Mouse (Mus musculus): Measurements from ENCODE around the gene Fkbpl.
A peak's percentile ranks its signal among the peaks of the same experiment; 100 is the strongest.

Fkbpl gene

DNA sequence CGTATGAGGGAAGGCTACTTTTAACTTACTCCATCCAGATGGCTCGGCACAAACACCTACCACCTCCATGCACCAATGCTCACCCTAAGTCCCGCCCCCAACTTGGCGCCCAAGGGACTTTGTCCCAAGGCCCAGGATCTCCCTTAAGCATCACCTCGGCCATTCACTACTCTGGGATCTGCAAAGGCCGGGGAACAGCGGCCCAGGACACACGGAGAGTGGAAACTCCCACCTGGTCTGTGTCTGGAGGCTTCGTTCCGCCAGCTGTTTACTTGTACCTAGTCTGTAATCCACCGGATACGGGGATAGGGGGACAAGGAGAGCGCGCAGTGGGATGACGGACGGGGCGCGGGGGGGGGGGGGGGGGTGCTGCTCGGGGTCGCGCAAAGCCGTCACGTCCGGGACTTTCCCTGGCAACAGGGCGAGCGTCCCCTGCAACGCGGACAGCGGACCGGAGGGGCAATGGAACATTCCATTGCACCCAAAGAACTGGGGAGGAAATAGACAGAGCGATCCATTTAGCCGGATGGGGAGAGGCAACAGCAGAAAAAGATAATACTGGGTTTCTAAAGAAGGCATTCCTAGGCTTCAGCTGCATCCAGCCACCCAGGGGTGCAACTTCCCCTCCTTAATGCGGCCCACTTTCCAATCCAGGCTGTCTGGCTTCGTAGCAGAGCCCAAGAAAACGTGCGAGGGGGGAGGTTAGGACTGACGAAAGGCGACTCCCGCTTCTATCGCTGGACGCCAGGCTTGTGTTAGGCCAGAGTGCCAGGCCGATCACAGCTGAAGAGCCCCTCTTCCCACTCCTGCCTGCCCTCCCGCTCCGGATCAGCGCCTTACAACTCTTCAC is 17.2 kb upstream of the Fkbpl start:
- DNase-seq (ENCODE audit: low spot score in 2 of 2): peak; percentile 68 to 75

DNA sequence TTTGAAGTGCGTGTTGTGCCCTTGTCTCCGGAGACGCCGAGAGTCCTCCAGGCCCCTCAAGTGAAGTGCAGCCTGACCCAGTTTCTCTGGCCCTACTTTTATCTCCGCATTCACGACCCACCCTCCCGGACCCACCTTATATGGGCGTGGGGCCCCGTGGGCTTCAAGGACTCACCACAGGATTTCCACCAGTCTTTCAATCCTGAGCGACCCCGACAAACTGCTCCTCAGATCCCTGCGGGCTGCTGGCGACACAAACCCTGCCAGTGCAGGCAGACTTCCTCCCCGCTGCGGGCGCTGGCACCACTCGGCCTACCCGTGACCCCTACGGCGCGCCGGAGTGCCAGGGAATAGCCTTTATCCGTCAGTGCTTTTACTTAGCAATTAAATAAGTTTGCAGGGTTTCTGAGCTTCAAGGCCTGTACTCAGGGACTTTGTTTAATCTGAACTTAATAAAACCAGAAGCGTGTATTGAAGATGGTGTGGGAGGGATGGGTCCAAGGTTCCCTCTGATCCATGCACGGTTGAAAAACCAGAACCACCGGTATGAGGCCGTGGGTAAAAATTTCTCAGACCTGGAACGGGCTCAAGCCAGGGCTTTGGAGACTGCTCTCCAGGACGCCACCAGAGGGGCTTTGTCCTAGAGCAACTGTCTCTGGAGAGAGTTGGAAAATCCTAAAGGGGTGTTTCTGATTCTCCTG is 16.5 kb upstream of the Fkbpl start, which contains the start of gene Ppt2:
Gene Ppt2, minus strand, starts transcription at position 568 of the 701 bp plus-strand sequence.
- DNase-seq (ENCODE audit: low spot score in 2 of 2): peak in 1 of 2 experiments; percentile 75

DNA sequence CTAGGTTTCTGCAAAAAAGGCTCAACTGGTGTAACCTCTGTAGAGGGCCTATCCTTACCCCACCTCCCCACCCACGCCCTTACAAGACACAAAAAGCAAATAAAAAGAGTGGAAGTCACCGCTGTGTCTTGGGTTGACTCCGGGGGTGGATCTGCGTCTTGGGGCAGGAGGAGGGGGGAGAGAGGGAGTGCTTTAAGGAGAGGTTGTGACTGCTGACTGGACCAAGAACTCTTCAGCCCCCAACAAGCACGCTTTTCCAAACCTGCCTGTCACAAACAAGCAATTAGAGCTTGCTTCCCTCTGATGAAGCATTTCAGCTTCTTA is 16.0 kb upstream of the Fkbpl start:
- DNase-seq (ENCODE audit: low spot score in 2 of 2): no peak

DNA sequence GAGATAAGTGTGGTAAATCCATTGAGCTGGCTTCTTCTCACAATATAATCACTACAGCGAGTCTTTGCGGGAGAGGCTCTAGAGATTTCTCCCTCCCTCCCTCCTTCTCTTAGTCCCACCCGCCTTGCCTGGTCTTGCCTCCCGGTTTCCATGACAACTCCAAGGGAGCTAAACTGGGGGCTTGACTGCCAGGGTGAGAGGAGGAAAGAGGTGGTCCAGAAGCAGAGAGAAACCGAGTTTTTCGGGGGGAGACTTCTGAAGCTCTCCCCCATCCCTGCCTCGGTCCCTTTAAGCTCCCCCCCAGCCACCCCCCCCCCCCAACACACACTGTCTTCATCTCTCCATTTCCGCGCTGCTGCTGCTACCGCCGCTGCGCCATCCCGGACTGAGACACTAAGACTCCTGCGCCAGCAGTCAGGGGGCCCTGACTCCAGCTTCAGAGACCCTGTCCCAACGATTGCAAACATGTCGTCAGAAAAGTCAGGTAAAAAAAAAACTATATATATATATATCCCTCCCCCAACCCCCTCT is 15.3 kb upstream of the Fkbpl start, which contains the start of gene Prrt1:
Gene Prrt1, plus strand, starts transcription at position 313 of the 531 bp plus-strand sequence.
- DNase-seq (ENCODE audit: low spot score in 2 of 2): no peak

DNA sequence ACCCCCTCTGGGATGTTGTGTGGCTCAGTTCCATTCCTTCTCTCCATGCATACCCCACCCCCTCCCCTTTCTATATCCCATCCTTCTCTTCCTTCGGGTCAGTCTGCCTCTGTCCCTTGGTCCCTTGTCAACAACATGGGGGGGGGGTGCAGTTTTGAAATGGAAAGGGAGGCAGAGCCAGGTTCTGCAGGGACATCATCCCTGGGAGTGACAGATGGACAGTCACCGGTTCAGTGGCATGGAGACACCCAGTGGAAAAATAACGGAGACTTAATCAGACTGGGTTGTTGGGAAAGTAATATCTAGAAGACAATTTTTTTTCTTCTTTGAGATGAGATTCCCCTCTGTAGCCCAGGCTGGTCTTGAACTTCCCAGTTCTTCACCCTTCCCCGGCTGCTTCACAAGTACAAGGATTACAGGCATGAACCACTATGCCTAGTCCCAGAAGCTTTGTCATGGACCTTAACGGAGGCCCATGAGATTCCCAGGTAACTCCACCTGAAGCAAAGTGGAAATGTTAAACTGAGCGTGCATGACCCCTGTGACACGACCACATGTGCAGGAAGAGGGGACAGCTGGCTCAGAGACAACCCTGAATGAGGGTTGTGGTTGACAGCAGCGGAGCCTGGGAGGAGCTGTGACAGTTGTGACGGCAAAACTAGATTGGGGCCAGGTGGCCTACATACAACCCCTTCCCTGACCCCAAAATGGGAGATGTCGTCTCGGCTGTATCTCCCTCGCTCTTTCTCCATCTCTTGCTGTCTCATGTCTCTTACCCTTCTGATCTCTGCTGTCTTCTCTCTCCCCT is 14.6 kb upstream of the Fkbpl start:
- DNase-seq (ENCODE audit: low spot score in 2 of 2): no peak

DNA sequence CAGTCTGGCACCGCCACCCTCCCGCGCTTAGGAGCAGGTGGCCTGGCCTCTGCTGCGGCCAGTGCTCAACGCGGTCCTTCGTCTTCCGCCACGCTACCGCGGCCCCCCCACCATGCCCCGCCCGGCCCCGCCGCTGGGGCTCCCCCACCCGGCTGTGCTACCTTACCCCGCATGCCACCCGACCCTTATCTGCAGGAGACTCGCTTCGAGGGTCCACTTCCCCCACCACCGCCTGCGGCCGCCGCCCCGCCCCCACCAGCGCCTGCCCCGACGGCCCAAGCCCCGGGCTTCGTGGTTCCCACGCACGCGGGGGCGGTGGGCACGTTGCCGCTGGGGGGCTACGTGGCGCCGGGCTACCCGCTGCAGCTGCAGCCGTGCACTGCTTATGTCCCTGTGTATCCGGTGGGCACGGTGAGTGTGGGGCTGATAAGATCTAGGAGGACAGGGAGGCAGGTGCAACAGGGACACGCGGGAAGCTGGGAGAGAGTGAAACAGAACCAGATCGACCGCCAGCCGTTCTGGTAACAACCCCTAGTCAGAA is 13.7 kb upstream of the Fkbpl start:
- DNase-seq (ENCODE audit: low spot score in 2 of 2): no peak

DNA sequence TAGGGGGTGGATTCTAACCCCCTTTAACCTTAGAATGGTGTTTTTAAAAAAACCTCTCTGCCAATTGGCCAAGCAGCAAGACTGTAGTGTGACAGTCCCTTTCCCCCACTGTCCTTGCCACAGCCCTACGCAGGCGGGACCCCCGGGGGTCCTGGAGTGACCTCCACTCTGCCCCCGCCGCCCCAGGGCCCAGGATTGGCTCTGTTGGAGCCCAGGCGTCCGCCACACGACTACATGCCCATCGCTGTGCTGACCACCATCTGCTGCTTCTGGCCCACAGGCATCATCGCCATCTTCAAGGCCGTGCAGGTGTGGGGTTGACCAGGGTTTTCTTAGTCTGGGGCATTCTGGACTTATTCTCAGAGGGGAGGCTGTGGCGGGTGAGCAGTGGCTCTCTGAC is 12.9 kb upstream of the Fkbpl start:
- no peak for DNase-seq (ENCODE audit: low spot score in 2 of 2)

DNA sequence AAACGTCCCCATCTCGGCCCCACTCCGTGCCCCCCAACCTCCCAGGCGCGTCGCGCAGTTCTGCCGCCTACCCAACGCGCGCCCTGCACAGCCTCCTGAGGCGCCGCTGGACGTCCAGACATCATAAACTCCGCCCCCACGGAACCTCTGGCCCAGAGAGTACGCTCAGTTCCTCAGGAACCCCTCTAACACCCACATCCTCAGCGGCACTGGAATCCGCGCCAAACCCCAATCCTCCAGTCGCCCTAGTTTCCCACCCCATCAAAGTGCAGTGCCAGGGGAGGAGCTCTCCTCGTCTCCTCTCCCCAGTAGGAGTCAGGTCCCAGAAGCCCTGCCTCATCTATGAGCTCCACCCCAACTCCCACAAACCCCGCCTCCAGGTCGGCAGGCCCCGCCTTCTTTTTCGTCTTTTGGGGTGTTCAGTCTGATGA is 12.3 kb upstream of the Fkbpl start:
- DNase-seq (ENCODE audit: low spot score in 2 of 2): peak in 1 of 2 experiments; percentile 76

DNA sequence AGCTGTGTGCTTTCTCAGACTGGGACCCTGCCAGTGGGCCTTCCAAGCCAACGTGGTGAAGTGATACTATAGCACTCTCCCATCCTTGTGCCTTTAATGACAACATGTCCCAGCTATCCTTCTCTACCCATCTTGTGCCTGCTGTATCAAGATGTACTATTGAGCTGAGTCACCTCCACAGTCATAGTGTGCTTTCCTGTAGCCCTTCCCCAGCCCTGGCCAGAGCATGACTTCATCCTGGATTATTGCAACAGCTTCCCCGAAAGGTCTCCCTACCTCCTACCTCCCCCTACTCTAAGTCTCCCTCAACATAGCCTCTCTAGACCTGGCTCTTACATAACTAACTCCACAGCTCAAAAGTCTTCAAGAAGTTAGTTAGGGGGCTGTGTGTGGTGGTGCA is 8.9 kb upstream of the Fkbpl start:
- no peak for DNase-seq (ENCODE audit: low spot score in 2 of 2)

DNA sequence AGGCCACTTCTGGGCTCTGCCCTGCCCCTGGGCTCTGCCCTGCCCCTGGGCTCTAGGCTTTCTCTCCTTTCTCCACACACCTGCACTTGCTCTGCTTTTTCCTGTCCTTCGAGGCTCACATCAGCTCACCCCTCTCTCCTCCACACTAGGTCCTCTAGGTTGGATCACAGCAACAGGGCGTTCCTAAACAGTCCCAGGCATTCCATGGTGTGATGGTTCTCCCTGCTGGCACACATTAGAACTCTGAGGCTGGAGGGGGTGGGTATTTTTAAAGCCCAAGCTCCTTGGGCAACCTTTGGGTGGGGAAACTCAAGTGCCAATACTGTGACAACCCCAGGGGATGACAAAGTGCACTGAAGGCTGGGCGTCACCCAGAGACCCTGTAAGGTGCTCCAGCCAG is 7.1 kb upstream of the Fkbpl start:
- DNase-seq (ENCODE audit: low spot score in 2 of 2): no peak

DNA sequence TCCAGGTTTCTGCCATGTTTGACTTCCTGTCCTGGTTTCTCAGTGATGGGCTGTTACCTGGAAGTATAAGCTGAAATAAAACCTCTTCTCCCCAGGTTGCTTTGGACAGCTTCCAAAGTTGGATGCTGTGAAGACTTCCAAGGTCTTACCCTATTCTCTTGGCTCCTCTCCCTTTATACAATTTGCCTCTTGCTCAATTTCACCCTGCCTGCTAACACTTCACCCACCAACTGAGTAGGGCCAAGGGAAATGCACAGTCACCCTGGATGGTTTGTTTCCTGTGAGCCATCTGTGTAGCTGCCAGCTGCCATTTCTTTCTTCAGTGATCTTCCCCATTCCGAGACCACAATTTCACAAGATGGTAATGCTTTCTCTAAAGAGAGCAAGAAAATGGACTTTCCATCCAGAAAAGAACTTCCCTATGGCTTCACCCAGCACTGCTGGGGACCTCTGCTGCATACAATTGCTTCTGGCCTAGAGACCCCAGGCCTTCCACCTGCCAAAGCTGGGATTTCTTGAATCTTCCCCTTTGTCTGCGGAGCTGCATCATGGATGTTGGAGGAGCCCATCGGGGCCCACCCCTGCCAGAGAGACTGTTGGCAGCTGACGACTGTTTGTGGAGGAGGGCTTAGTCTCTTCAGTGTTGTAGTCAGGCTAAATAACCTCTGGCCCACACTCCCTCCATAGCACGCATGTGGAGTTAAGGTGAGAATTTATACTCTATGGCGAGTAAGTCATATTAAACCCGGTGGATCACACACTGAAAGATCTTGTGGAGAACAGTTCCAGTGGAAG is 4.9 kb upstream of the Fkbpl start:
- DNase-seq (ENCODE audit: low spot score in 2 of 2): no peak

DNA sequence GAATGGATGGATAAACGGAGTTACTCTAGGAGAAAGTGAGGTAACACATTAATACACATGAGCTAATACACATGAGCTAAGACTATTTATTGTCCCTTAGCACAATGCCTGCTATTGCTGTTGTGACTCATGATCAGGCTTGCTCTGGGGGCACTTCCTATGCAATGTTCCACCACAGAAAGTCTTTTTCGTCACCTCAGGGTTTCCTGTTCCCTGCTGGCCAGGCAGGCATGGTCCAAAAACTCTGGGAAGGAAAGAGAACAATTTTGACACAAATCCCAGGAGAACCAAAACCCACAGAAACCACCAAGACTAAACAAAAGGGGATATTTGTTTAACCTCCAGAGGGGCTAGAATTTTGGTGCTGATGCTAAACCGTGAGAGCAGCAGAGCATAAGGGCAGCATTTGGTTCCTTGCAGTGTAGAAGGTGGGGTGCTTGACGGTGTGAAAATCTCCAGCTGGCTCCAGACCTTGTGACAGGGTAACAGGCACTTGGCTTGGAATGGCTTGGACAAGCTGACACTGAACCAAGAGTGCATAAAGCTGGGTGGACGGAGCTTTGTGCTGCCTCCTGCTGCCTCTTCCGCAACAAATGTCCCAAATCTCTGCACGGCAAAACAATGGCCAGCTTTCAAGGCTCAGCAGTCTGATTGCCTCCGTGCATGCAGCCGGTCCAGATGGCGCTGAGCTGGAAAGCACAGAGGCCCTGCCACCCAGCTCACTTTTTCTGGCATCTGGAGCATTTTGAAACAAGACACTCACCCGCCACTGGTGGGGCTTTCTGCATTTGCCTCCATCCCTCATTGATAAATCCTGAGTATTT is 3.6 kb upstream of the Fkbpl start:
- no peak for DNase-seq (ENCODE audit: low spot score in 2 of 2)

DNA sequence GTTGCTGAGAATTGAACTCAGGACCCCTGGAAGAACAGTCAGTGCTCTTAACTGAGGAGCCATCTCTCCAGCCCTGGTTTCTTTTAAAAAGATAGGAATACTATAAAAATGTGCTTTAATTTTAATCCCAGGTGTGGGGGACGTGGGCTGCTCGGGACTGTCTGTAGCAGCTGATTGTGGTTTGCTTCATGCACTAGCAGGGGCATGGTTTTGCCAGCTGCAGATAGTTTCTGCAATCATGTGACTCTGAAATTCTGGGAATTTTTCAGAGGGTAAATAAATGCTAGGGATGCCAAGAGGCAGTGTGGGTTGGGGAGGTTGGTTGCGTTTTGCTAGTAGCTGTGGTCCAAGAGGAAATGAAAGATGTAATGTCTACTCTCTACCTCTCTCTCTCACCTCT is 2.6 kb upstream of the Fkbpl start:
- DNase-seq (ENCODE audit: low spot score in 2 of 2): no peak

DNA sequence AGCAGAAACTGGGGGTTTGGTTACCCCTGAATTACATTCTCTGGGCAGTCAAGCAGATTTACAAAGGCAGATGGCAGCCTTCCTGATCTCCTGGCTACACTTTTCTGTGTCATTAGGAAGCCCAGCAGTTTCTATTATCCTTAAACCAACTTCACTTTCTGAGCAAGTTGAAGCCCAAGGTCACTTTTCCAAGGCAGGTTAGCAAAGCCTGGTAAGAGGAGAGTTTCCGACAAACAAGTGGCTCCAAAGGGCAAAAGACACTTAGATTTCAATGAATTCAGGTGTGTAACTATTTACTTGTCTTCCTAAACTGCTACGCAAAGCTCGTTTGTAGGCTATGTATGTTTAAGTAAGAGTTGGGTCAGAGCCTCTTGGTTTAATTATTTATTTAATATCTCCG is 1.2 kb upstream of the Fkbpl start:
- no peak for DNase-seq (ENCODE audit: low spot score in 2 of 2)

DNA sequence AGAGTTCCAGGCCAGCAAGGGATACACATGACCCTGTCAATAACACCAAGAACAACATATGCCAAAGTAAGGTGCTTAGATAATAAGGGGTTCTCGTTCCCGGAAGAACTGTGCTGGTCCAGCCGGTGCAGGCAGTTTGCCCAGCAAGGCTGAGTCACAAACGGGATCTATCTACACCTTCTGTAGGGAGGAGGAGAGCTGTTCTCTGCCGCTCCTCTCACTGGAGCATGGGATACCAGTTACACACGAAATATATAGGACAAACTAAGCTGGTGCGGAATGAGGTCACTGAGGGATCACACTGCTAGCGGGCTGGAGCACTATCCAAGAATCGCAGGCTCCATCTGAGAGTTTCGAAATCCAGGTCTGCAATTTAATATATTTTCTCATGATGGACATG is 620 bp upstream of the Fkbpl start:
- no peak for DNase-seq (ENCODE audit: low spot score in 2 of 2)

DNA sequence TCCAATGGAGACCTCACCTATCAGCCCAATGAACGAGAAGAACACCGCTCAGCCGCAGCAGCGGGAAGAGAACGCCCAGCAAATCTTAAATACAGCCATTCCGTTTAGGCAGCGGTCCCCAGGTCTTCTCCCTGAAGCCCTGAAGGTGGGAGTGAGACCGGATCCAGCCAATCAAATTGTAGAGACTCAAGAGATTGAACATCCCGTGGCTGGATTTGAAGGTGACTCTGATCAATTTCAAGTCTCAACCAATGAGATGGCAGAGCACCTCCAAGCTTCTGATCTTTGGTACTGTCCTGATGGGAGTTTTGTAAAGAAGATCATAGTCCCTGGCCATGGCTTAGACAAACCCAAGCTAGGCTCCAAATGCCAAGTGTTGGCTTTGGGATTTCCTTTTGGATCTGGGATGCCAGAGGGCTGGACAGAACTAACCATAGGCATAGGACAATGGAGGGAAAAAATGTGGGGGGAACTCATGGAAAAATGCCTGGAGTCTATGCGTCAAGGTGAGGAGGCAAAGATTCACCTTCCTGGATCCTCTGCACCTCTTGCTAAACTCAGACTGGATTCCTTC is 779 bp downstream of the Fkbpl start:
- DNase-seq (ENCODE audit: low spot score in 2 of 2): no peak

DNA sequence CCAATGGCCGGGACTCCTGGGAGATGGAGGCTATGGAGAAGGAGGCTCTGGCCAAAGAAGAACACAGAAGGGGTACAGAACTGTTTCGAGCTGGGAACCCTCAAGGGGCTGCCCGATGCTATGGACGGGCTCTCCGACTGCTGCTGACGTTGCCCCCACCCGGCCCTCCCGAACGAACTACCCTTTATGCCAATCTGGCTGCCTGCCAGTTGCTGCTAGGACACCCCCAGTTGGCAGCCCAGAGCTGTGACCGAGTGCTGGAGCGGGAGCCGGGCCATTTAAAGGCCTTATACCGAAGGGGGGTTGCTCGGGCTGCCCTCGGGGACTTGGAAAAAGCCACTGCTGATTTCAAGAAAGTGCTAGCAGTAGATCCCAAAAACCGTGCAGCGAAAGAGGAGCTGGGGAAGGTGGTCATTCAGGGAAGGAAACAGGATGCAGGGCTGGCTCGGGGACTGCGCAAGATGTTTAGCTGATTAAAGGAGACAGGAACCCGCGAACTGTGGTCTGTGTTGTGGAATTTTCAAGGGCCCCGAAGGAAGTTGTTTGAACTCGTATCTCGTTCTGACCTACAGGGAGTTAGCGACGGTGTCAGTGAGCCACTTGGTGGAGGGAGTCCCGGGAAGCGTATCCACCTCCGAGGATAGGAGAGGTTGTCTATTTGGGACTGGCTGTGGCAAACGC is 1.4 kb downstream of the Fkbpl start:
- no peak for DNase-seq (ENCODE audit: low spot score in 2 of 2)

DNA sequence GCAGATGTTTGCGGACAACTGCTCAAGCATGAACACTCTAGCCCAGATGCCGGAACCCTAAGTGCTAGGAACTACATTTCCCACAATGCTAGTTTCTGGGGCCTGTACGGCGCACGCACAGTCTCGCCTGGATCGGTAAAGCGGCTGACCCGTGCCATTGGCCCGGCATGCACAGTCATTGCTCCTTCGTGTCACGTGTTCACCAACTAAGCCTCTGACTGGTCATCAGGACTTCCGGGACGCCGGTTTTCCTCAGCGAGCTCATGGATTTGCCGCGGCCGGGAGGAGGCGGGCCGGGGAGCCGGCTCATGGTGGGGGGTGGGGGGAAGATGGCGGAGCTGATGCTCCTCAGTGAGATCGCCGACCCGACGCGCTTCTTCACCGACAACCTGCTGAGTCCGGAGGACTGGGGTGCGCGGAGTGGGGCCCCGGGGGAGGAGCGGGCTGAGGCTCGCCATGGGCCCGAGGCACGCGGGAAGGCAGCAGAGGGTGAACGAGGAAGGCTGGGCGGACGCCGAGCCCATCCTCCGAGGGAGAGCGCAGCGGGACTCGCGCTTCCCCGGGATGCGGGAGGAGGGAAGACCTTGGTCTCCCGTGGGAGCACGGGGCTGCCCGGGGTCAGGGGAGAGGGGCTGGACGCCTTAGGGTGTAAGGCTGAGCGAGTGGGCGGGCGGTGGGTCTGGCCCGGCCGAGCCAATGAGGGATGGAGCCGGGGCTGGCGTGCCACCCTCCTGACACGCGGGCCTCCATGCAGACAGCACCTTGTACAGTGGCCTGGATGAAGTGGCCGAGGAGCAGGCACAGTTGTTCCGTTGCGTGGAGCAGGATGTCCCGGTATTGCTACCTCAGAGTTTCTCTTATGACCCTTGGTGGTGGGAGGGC is 2.6 kb downstream of the Fkbpl start, which contains the start of gene Atf6b:
Gene Atf6b, plus strand, starts transcription at position 241 of the 882 bp plus-strand sequence.
- peak; percentile 93 to 95 for DNase-seq (ENCODE audit: low spot score in 2 of 2)
